ENCODE assay signal across 9 mouse cellular contexts in the genomic region with DNA sequence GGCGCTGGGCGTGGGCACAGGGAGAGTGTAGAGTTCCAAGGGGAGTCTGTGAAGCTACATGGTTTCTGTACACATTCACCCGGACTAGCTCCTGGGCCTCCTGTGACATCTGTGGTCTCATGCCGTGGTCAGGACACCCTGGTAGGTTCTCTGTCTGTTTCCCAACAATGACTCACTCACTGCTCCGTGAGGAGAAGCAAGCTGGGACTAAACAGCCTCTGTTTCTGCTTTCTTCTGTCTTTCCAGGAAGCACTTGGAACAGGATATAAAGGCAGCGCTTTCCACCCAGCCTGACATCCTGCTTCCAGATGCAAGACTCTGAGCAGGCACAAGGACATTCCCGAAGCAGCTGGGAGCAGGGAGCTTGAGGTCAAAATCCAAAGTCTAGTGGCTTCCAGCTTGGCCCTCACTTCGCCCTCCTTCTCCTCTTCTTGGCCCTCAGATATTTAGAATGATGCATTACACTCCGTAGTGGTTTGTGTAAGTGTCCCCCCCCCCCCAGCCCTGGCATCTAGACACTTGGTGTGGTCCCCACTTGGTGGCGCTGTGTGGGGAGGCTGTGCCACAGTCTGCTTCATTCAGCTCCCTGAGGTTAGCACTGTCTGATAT. TPM values are rescaled to one million over a fixed set of nuclear protein-coding genes. Genes with fewer than 3 reads are reported as not detected.
A peak's percentile ranks its signal among the peaks of the same experiment; 100 is the strongest.
DNase-seq lines count a peak whose midpoint lies in the region; ATAC-seq and TF ChIP-seq lines count a peak whose summit lies in the region.
"Had no signal": no experiment of that assay in that cellular context is flagged by ENCODE, and none has a peak within 500 bp of the region (broad histone marks: within the 10 kb centered on the region; RNA-seq: fewer than 3 reads in every experiment).

No protein-coding gene starts in this region.

- H3K4me3 ChIP-seq in midbrain, embryonic 10.5 days = no peak overlapping the region
- H3K4me3 ChIP-seq in midbrain, embryonic 14.5 days (replicated peaks; ENCODE audit: low read depth, low read length) = no peak overlapping the region
- no peak overlapping the region for H3K4me3 ChIP-seq in bone marrow, adult 2 months (replicated peaks; ENCODE audit: control insufficient read depth, low read depth, low read length)
- peak overlapping the region; percentile 19 for H3K4me3 ChIP-seq in heart, embryonic 11.5 days (ENCODE audit: low read depth, low read length)
- H3K4me3 ChIP-seq in stomach, embryonic 15.5 days (replicated peaks) = no peak overlapping the region
- H3K4me3 ChIP-seq: neural tube, embryonic 13.5 days had no signal

- H3K27me3 ChIP-seq in midbrain, embryonic 10.5 days (ENCODE audit: low read depth, poor library complexity, severe bottlenecking) = no peaks in the 10 kb centered on the region
- H3K27me3 ChIP-seq in midbrain, embryonic 14.5 days (ENCODE audit: control insufficient read depth, insufficient read depth, low read length) = no peaks in the 10 kb centered on the region
- H3K27me3 ChIP-seq in heart, embryonic 11.5 days (ENCODE audit: control insufficient read depth, insufficient read depth, low read length) = no peaks in the 10 kb centered on the region
- H3K27me3 ChIP-seq in stomach, embryonic 15.5 days (replicated peaks) = no peaks in the 10 kb centered on the region
- H3K27me3 ChIP-seq: neural tube, embryonic 13.5 days had no signal

- no peak overlapping the region for H3K9ac ChIP-seq in midbrain, embryonic 14.5 days (replicated peaks; ENCODE audit: low read length)
- H3K9ac ChIP-seq in heart, embryonic 11.5 days (ENCODE audit: low read depth, low read length) = no peak overlapping the region
- H3K9ac ChIP-seq in stomach, embryonic 15.5 days = no peak overlapping the region
- H3K9ac ChIP-seq: neural tube, embryonic 13.5 days had no signal

- 30% methylated on average over 10 of the region's 10 CpGs for WGBS in midbrain, embryonic 10.5 days
- WGBS in midbrain, embryonic 14.5 days = 38% methylated on average over 10 of the region's 10 CpGs
- WGBS in bone marrow, adult 2 months = 32% methylated on average over 10 of the region's 10 CpGs
- 16% methylated on average over 10 of the region's 10 CpGs for WGBS in heart, embryonic 11.5 days (ENCODE audit: insufficient replicate concordance)
- WGBS in stomach, embryonic 15.5 days = 30% methylated on average over 10 of the region's 10 CpGs

- H3K4me1 ChIP-seq in midbrain, embryonic 10.5 days = peaks cover 30% of the 10 kb centered on the region
- H3K4me1 ChIP-seq in midbrain, embryonic 14.5 days (ENCODE audit: control insufficient read depth, insufficient read depth, low read length) = no peaks in the 10 kb centered on the region
- H3K4me1 ChIP-seq in bone marrow, adult 2 months (ENCODE audit: control insufficient read depth, insufficient read depth, low read length) = no peaks in the 10 kb centered on the region; the same call in none of the 2 replicates
- H3K4me1 ChIP-seq in heart, embryonic 11.5 days (ENCODE audit: control insufficient read depth, insufficient read depth, low read length) = peaks cover 38% of the 10 kb centered on the region
- H3K4me1 ChIP-seq in stomach, embryonic 15.5 days = peaks cover 28% of the 10 kb centered on the region

- peak; percentile 37; the same call in 1 of the 2 replicates for TF ChIP-seq CTCF in bone marrow, adult 2 months (IDR thresholded peaks at IDR 0.05; ENCODE audit: control insufficient read depth, insufficient read depth, low read length)

- no peak for ATAC-seq in midbrain, embryonic 14.5 days (ENCODE audit: low FRiP score, low TSS enrichment)
- no peak for ATAC-seq in heart, embryonic 11.5 days (replicated peaks; ENCODE audit: insufficient number of reproducible peaks, low FRiP score, low TSS enrichment)
- ATAC-seq in stomach, embryonic 15.5 days (ENCODE audit: insufficient read depth, low FRiP score, low read depth) = no peak

- peak overlapping the region; percentile 55; the same call in 1 of the 2 replicates for H3K27ac ChIP-seq in midbrain, embryonic 10.5 days (replicated peaks)
- H3K27ac ChIP-seq in midbrain, embryonic 14.5 days (replicated peaks; ENCODE audit: low read depth, low read length) = no peak overlapping the region
- H3K27ac ChIP-seq in bone marrow, adult 2 months (ENCODE audit: control insufficient read depth, insufficient read depth, low read depth, low read length, poor library complexity) = no peak overlapping the region
- peak overlapping the region; percentile 76 for H3K27ac ChIP-seq in heart, embryonic 11.5 days (ENCODE audit: low read depth, low read length)
- H3K27ac ChIP-seq in stomach, embryonic 15.5 days = peak overlapping the region; percentile 61
- H3K27ac ChIP-seq: neural tube, embryonic 13.5 days had no signal

- no peaks in the 10 kb centered on the region for H3K36me3 ChIP-seq in midbrain, embryonic 10.5 days
- no peaks in the 10 kb centered on the region for H3K36me3 ChIP-seq in midbrain, embryonic 14.5 days (ENCODE audit: control insufficient read depth, insufficient read depth, low read length)
- H3K36me3 ChIP-seq in heart, embryonic 11.5 days (ENCODE audit: control insufficient read depth, insufficient read depth, low read length) = no peaks in the 10 kb centered on the region
- no peaks in the 10 kb centered on the region for H3K36me3 ChIP-seq in stomach, embryonic 15.5 days
- H3K36me3 ChIP-seq: neural tube, embryonic 13.5 days had no signal

- H3K9me3 ChIP-seq in midbrain, embryonic 10.5 days (replicated peaks) = no peaks in the 10 kb centered on the region
- H3K9me3 ChIP-seq in midbrain, embryonic 14.5 days (ENCODE audit: control insufficient read depth, low read length) = no peaks in the 10 kb centered on the region
- H3K9me3 ChIP-seq in heart, embryonic 11.5 days (replicated peaks; ENCODE audit: control insufficient read depth, low read length) = no peaks in the 10 kb centered on the region
- no peaks in the 10 kb centered on the region for H3K9me3 ChIP-seq in stomach, embryonic 15.5 days
- H3K9me3 ChIP-seq: neural tube, embryonic 13.5 days had no signal

- no peak for TF ChIP-seq POLR2A in bone marrow, adult 2 months (IDR thresholded peaks at IDR 0.05; ENCODE audit: borderline replicate concordance, control insufficient read depth, low read depth, low read length)

- no peak for DNase-seq in midbrain, embryonic 10.5 days (ENCODE audit: low spot score)
- no peak for DNase-seq in midbrain, embryonic 14.5 days
- DNase-seq in kidney, postnatal 36 days = peak; percentile 78 to 83
- DNase-seq in frontal cortex, postnatal 10 days (ENCODE audit: low spot score in 2 of 2) = no peak
- no peak for DNase-seq in layer of hippocampus, adult 8-10 months (ENCODE audit: low spot score in 2 of 2)

- no peak overlapping the region for H3K4me2 ChIP-seq in midbrain, embryonic 14.5 days (ENCODE audit: low read length)
- H3K4me2 ChIP-seq in heart, embryonic 11.5 days = peak overlapping the region; percentile 55
- no peak overlapping the region for H3K4me2 ChIP-seq in stomach, embryonic 15.5 days
- H3K4me2 ChIP-seq: neural tube, embryonic 13.5 days had no signal

RNA-seq across cellular contexts. Expression of a gene that starts 18.5 kb away (rescaled TPM):
- 16.9 and 18.8 TPM in 2 replicates for polyA plus RNA-seq in midbrain, embryonic 10.5 days (2016; fragmentation: Nextera tagmentation; extraction: Ambion mirVana)
- 16.4 and 21.7 TPM in 2 replicates for polyA plus RNA-seq in midbrain, embryonic 14.5 days (2014; fragmentation: Nextera tagmentation; extraction: Ambion mirVana)
- polyA plus RNA-seq in bone marrow, adult 2 months (2011; ENCODE audit: insufficient read depth, insufficient read length, low replicate concordance, missing spikeins) = 9.0 and 28.9 TPM in 2 replicates
- 24.9 and 28.9 TPM in 2 replicates for polyA plus RNA-seq in heart, embryonic 11.5 days (2014; fragmentation: Nextera tagmentation; extraction: Ambion mirVana)
- 26.6 and 29.0 TPM in 2 replicates for polyA plus RNA-seq in stomach, embryonic 15.5 days (2015; fragmentation: Nextera tagmentation; extraction: Ambion mirVana)
- 10 to 100 TPM; 56.4 to 69.6 (median 63.0) TPM for total RNA-seq in layer of hippocampus, adult 8-10 months (2022)

RNA-seq across cellular contexts. Expression of a gene that starts 46.2 kb away (rescaled TPM):
- polyA plus RNA-seq in midbrain, embryonic 10.5 days (2016; fragmentation: Nextera tagmentation; extraction: Ambion mirVana) = 1.6 and 2.2 TPM in 2 replicates
- 9.7 and 12.4 TPM in 2 replicates for polyA plus RNA-seq in midbrain, embryonic 14.5 days (2014; fragmentation: Nextera tagmentation; extraction: Ambion mirVana)
- polyA plus RNA-seq in bone marrow, adult 2 months (2011; ENCODE audit: insufficient read depth, insufficient read length, low replicate concordance, missing spikeins) = 0.57 TPM in 1 of 2 replicates, not detected in the other
- 0.40 and 0.72 TPM in 2 replicates for polyA plus RNA-seq in heart, embryonic 11.5 days (2014; fragmentation: Nextera tagmentation; extraction: Ambion mirVana)
- polyA plus RNA-seq in stomach, embryonic 15.5 days (2015; fragmentation: Nextera tagmentation; extraction: Ambion mirVana) = 2.3 and 2.9 TPM in 2 replicates
- total RNA-seq in layer of hippocampus, adult 8-10 months (2022) = 10 to 100 TPM; 12.2 to 16.5 (median 14.7) TPM

Comparison
In these comparisons a context has a peak if more than half of its experiments do, and no peak if none do; other contexts are left out.
1. H3K27ac ChIP-seq: peak in midbrain, embryonic 10.5 days (single experiment), heart, embryonic 11.5 days (single experiment) and stomach, embryonic 15.5 days (single experiment); none in midbrain, embryonic 14.5 days (single experiment) and bone marrow, adult 2 months (single experiment).
2. DNase-seq: peak in kidney, postnatal 36 days (2 of 2); none in midbrain, embryonic 10.5 days (single experiment), midbrain, embryonic 14.5 days (single experiment), frontal cortex, postnatal 10 days (0 of 2) and layer of hippocampus, adult 8-10 months (0 of 2).